Mouse (Mus musculus) urinary bladder, adult 2 months (tissue): ENCODE data around the gene Scly. TPM values are rescaled to one million over a fixed set of nuclear protein-coding genes. Genes with fewer than 3 reads are reported as not detected.

Experiments
- DNase-seq: peaks from one replicate; pipeline ENCODE4 v3.0.0; 2022; ENCODE audit warnings: low spot score
- polyA plus RNA-seq: library from polyadenylated mRNA; depleted of rRNA; stranded (reverse); fragments of >200 nt; gene quantifications from 2 replicates; pipeline ENCODE4 v1.2.3, GENCODE M21; 2012

The Scly gene
- polyA plus RNA-seq, 1 experiment = 21.1 TPM

- DNase-seq = no peak
These were observed 1.7 kb downstream of the Scly start for GRCm38 (mm10) chr1:91299707-91300426.

- DNase-seq = no peak
These were observed 3.2 kb downstream of the Scly start for GRCm38 (mm10) chr1:91301206-91301920.

GRCm38 (mm10) chr1:91302021-91302420, 3.9 kb downstream of the Scly start:
- DNase-seq = no peak

DNA sequence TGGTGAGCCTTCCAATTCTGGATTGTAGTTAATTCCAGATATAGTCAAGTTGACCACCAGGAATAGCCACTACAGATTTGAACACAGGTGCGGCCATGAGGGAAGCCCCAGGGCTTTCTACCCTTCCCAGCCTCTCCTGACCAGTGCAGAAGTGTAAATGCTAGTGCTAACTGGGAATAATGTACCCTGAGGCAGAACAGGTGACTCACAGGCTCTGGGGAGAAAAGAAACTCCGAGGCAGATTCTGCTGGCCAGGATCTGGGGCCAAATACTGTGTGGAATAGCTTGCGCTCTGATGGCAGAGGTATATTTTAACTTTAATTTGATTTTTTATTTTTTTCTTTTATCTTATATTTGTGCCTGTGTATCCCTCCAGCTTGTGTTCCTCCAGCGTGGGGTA, 6.5 kb downstream of the Scly start:
- no peak for DNase-seq

DNA sequence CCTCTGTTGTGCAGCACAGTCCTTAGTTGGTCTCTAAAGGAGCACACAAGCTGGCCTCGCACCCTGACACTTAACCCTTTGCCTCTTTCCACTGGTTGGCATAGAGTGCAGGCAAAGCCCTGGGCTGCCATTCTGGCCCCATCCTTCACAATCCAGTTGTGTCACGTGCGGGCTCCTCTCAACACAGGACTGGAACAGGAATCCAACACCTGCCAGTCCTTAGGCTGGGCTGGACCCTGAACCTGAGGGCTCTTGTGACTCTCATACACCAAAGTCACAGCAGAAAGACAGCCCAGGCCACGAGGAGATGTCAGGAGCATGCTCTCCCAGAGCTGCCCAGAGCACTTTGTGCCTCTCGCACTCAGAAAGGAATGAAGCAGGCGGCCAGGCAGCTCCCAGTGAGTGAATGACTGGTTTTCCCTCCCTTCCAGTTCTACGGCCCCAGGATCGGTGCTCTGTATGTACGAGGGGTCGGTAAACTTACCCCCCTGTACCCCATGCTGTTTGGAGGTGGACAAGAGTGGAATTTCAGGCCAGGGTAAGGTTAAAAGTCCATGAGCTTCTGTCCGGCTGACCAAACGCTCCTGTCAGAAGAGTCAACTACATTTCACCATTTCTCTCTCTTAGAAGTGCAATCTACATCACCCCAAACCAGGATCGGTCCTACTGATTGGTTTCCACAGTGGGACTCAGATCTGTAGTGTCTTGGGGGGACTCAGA, 11.4 kb downstream of the Scly start:
- no peak for DNase-seq

DNA sequence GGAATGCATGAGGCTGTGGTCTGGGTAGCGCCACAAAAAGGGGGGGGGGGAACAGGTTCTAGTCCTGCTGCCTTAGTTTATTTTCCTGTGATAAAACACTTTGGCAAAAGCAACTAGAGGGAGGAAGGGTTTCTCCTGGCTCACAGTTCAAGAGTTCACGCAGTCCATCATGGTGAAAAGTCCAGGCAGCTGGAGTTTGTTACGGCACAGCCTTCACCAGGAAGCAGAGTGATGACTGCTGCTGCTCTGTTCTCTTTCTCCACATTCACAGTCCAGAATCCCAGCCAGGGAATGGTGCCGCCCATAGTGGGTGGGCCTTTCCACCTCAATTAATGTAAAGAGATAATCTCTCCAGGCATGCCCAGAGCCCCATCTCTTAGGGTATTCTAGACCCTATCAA, 14.1 kb downstream of the Scly start:
- DNase-seq = no peak

DNA sequence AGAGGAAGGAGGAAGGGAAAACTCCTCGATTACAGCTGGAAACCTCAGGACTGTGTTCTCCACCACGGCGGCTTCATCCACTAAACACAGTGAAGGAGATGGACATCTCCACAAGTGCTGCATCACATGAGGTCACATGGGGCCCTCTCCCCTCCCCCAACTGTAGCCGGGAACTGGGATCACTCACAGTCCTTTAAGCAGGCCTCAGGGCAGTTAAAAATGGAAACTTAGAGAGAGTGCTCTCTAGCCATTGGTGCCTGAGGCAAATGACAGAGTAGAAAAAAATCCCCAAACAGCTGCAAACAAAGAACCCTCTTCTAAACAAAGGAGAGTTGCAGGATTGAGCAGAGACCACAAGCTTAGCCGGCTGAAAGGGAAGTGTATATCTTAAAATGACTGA, 15.1 kb downstream of the Scly start:
- DNase-seq = no peak

GRCm38 (mm10) chr1:91317656-91318055, 19.5 kb downstream of the Scly start:
- DNase-seq = no peak

DNA sequence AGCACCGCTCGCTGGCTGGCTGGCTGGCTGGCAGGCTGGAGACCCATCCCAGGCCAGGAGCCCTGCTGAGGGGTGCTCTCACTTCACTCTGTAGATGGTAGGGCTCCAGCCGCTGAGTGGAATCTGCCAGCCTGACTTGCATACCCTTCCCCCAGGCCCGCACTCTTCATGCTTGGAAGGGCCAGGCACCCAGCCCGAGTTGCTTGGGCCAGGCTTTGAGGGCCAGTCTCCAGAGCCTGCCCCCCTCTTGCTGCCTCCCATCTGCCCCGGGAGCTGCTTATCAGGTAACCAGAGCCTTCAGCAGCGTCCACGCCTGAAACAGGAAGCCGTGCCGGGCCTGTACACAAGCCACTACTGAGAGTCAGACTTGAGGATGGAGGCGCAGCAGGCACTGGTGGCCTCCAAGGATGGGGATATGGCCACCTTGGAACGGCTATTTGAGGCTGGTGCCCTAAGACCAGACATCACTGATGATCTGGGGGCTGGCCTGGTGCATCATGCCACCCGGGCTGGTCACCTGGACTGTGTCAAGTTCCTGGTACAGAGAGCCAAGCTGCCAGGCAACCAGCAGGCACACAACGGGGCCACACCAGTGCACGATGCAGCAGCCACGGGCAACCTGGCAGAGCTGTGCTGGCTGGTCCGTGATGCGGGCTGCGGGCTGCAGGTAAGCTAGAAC, 23.8 kb downstream of the Scly start, which contains the start of gene Espnl:
Gene Espnl (plus strand): TSS at position 316 of the 679 bp plus-strand sequence.
- no peak for DNase-seq

DNA sequence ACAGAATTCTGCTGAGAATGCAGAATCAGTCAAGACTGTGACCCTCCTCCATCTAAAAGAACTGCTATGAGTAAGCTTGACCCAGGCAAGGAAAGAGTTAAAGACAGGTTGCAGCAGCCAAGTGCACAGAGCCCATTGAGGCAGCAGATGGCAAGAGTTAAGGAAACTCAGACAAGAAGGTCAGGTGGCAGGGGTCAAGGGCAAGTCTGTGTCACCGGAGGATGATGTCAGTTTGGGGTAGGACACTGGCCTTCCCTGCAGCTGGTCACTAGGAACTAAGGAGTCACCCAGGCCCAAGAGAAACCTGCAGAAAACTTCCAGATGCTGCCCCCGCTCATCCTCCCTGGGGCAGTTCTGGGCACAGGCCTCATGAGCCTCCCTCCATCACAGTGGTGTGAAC, 26.5 kb downstream of the Scly start:
- no peak for DNase-seq

DNA sequence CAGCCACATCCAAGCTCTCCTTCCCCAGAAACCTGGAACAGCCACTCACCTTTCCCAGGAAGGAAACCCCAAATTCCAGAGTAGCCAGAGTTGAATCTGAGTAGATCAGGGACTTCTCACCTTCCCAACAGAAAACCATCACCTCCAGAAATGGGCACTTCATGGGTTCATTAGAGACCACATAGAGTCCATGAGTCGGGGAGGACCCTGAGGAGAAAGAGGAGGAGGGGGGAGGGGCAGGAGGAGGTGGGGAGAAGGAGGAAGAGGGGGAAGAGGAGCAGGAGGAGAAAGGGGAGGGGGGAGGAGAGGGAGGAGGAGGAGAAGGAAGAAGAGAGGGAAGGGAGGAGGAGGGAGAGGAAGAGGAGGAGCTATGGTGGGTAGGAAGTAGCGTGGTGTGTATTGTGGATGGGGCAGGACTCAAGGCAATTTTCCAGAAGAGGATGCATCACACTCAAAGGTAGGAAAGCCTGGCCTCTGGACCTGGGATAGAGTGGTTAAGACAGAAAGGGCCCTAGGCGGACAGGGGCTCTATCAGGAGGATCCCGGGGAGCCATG, 27.4 kb downstream of the Scly start:
- no peak for DNase-seq

GRCm38 (mm10) chr1:91332102-91332501, 34.0 kb downstream of the Scly start:
- no peak for DNase-seq

DNA sequence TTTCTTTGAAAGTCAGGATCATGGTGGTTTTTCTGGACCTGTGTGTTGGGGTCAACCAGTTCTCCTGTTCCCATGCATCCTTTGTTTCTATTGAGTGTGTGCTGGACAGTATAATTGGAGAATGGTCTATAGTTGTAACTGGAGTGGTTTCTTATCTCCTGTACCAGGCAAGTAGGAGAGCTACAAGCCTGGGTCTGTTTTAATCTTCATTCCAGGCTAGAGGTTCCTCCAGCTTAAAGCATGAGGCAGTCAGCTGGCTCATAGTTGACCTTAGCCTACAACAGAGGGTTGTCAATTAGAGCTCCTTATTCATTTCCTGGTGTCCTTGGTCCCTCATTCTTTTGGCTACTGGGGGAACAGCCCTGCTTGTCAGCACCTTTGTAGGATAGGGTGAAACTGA, 35.4 kb downstream of the Scly start:
- no peak for DNase-seq

GRCm38 (mm10) chr1:91337355-91337754, 39.2 kb downstream of the Scly start:
- no peak for DNase-seq

DNA sequence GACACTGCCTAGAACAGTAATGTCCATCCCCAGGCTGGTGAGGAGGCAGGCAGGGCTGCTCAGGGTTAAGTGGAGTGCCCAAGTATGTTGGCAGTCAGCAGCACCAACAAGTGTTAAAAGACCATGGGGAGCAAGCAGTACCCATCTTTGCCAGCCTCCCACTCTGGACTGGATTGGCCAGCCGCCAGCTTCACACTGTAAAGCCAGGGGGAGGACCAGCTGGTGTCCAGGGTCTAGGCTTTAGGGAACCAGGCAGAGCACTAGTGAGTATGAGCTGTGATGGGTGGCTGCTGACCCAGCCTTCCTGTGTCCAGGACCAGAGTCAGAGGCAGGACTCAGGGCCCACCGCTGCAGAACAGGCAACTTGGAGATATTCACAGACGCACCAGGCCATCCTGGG, 45.9 kb downstream of the Scly start:
- DNase-seq = no peak

GRCm38 (mm10) chr1:91344921-91345685, 47.0 kb downstream of the Scly start:
- DNase-seq = no peak

DNA sequence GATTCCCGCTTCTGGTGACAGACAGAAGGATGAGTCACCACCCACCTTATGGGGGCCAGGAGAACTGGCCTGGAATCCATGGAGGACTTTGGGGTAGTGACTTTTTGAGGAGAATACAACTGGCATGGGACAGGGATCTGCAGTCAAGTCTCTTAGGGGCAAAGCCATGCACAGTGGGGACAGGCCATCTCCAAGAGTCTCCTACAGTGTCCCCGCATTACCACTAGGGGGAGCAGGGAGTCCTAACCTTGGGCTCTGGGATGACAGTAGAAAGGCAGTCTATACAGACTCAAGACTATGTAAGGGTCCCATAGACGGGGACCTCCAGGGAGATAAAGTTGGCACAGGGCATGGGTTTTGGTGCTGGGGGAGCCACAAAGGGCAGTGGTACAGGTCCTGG, 48.8 kb downstream of the Scly start:
- DNase-seq = no peak

DNA sequence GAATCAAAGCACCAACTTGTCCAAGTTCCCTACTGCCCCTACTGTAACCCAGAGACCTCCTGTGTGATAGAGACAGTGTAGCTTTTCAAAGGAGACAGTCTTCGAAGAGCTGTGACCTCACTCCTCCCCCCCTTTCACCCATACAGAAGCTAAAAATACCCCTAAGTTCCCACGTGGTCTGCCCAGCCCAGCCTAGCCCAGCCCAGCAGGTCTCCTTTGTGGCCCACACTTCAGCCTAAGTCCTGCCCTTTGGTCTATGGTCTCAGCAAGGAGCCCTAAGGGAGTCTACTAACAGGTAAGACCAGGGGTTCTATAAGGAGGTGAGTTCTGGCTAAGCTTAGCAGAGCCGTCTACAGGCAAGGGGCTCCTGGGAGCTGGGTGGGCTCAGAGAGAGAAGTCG, 52.7 kb downstream of the Scly start, which contains the start of gene Klhl30:
Gene Klhl30 (plus strand): TSS at position 176 of the 400 bp plus-strand sequence.
- no peak for DNase-seq

DNA sequence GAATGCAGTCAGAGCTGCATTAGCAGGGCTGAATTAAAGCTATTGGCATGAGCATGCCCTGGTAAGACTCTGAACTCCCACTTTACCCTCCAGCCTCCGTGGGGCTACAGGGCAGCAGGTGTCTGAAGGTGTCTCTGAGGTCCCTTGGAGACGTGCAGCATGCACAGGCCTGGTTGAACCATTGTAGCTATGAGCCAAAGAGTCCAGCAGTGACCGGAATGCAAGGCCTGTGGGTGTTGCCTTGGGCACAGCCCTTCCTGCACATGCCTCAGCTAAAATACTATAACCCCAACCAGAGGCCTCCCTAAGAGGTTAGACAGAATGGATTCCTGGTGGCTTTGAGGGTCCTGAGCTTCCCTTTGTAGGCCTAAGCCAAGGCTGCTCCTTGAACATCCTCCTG, 53.1 kb downstream of the Scly start:
- DNase-seq = no peak

GRCm38 (mm10) chr1:91352277-91352676, 54.1 kb downstream of the Scly start:
- DNase-seq = no peak

- DNase-seq = no peak
These were observed 58.0 kb downstream of the Scly start for GRCm38 (mm10) chr1:91356105-91356504.
